Mouse (Mus musculus) embryonic facial prominence, embryonic 14.5 days (tissue): Measurements from ENCODE around the gene St6galnac4. TPM values are rescaled to one million over a fixed set of nuclear protein-coding genes. Genes with fewer than 3 reads are reported as not detected.
A peak's percentile ranks its signal among the peaks of the same experiment; 100 is the strongest.

ENCODE experiments used
- ATAC-seq: fragments of 200-750 bp; cut with Nextera tagmentation; 2 replicates; pipeline ENCODE4 v1.8.0; 2017; ENCODE audit warnings: low read depth, moderate number of reproducible peaks, moderate TSS enrichment
- DNase-seq: peaks from one replicate; pipeline ENCODE4 v3.0.0-alpha.2; 2015; ENCODE audit warnings: low spot score
- H3K27ac ChIP-seq: fragments of 300-500 bp; sonication (generic); replicated peaks from 2 replicates; pipeline ENCODE4 v1.5.1; 2014; ENCODE audit warnings: low read depth, mild to moderate bottlenecking, low read length, moderate library complexity
- H3K27me3 ChIP-seq: fragments of 300-500 bp; sonication (generic); replicated peaks from 2 replicates; pipeline ENCODE4 v1.6.1; 2014; ENCODE audit warnings: low read length; ENCODE audit not compliant: control insufficient read depth, insufficient read depth
- H3K36me3 ChIP-seq: fragments of 300-500 bp; sonication (generic); 2 replicates; pipeline ENCODE4 v1.6.1; 2014; ENCODE audit warnings: low read length, mixed read lengths; ENCODE audit not compliant: control insufficient read depth, insufficient read depth
- H3K4me1 ChIP-seq: fragments of 300-500 bp; sonication (generic); 2 replicates; pipeline ENCODE4 v1.6.1; 2014; ENCODE audit warnings: antibody characterized with exemption, low read length; ENCODE audit not compliant: control insufficient read depth, insufficient read depth
- H3K4me2 ChIP-seq: fragments of 300-500 bp; sonication (generic); 2 replicates; pipeline ENCODE4 v1.6.1; 2014; ENCODE audit warnings: low read depth, mild to moderate bottlenecking, low read length, moderate library complexity, mixed read lengths
- H3K4me3 ChIP-seq: fragments of 300-500 bp; sonication (generic); 2 replicates; pipeline ENCODE4 v1.5.1; 2014; ENCODE audit warnings: low read depth, mild to moderate bottlenecking, low read length
- H3K9ac ChIP-seq: fragments of 300-500 bp; sonication (generic); 2 replicates; pipeline ENCODE4 v1.6.1; 2014; ENCODE audit warnings: low read depth, mild to moderate bottlenecking, low read length, moderate library complexity, mixed read lengths
- H3K9me3 ChIP-seq: fragments of 300-500 bp; sonication (generic); 2 replicates; pipeline ENCODE4 v1.6.1; 2016; ENCODE audit warnings: low read length; ENCODE audit not compliant: control insufficient read depth
- WGBS: fragments of 180-500 bp; shearing (Covaris S2); extraction: QIAGEN DNeasy Blood & Tissue Kit; methylation state at CpG from one replicate; pipeline ENCODE4 v1.1.7; 2014; 5-methylcytosine and 5-hydroxymethylcytosine counted together
- polyA plus RNA-seq: library from polyadenylated mRNA; unstranded; fragments of >200 nt; fragmentation: Nextera tagmentation; extraction: Ambion mirVana; gene quantifications from 2 replicates; pipeline ENCODE4 v1.2.1, GENCODE M21; 2014

Gene St6galnac4
- polyA plus RNA-seq, 1 experiment from 2014 or later: 41.0 TPM

DNA sequence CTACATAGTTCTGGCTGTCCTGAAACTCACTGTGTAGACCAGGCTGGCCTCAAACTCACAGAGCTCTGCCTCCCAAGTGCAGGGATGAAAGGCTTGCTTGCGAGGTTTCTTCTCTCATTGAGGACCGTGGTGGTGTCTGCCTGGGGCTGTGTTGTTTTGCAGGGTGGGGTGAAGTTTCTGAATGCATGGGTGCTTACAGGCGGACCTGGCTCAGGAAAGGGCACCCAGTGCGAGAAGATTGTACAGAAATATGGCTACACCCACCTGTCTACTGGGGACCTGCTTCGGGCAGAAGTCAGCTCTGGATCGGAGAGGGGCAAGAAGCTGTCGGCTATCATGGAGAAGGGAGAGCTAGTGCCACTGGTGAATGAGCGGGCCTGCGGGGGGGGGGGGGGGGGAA is 43.1 kb downstream of the St6galnac4 start:
- Histone ChIP-seq H3K9ac (no peak overlapping the region), H3K27me3 (no peaks in the 10 kb centered on the region), H3K4me3 (no peak overlapping the region), H3K4me2 (no peak overlapping the region), H3K4me1 (peaks cover 16% of the 10 kb centered on the region), H3K36me3 (no peaks in the 10 kb centered on the region), H3K27ac (no peak overlapping the region), H3K9me3 (no peaks in the 10 kb centered on the region)
- WGBS: 89% methylated on average over 7 of the region's 9 CpGs
- ATAC-seq (no peak), DNase-seq (no peak)

DNA sequence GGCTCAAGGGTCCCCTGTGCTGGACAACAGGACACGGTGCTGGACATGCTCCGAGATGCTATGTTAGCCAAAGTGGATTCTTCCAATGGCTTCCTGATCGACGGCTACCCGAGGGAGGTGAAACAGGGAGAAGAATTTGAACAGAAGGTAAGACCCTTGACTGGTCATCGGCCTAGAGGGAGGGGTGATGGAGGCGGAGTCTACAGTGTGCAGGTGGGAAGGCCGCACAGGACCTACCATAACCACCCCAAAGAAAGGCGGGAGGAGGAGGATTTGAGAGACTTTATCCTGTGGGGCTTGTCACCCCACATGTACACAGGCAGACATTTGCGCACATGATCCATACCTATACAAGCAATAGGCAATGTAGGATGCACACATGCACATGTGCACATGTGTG is 44.2 kb downstream of the St6galnac4 start:
- Histone ChIP-seq H3K9me3 (no peaks in the 10 kb centered on the region), H3K4me1 (peaks cover 8% of the 10 kb centered on the region), H3K27ac (no peak overlapping the region), H3K9ac (no peak overlapping the region), H3K4me3 (no peak overlapping the region), H3K27me3 (no peaks in the 10 kb centered on the region), H3K4me2 (no peak overlapping the region), H3K36me3 (no peaks in the 10 kb centered on the region)
- ATAC-seq (no peak), DNase-seq (no peak)
- 80% methylated on average over 10 of the region's 10 CpGs for WGBS

DNA sequence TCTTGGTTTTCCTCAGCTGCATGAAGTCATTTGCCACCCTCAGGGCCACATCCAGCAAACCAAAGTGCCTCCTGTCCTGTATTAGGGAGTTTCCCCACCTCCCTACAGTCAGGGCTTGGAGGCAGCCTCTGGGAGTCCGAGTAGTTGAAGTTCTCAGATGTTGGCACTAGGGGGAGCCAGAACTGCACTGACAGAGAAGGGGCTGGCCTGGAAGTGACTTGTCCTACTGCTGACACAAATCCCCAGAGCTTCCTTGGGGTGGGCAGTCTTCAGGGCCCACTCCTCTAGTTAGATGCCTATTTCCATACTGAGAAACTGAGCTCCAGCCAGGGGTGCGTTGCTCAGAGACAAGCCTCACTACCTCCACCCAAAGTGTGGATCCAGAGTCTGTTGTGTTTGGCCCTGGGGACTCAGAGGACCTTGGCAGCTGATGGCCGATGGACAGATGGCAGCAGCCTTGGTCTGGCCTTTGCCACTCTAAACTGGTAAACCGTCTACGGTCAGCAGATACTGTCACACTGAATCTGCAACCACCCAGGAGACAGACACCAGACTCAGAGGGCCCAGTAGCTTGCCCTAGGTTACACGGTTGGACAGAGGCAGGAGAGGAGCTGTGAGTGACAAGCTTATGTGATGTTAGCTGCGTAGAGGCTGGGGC is 45.0 kb downstream of the St6galnac4 start:
- Histone ChIP-seq H3K27me3 (no peaks in the 10 kb centered on the region), H3K36me3 (no peaks in the 10 kb centered on the region), H3K4me3 (no peak overlapping the region), H3K4me1 (peaks cover 6% of the 10 kb centered on the region), H3K9ac (peak overlapping the region; percentile 25; the same call in 1 of the 2 replicates), H3K27ac (no peak overlapping the region), H3K4me2 (no peak overlapping the region), H3K9me3 (no peaks in the 10 kb centered on the region)
- peak; percentile 39; the same call in 1 of the 2 replicates for ATAC-seq
- DNase-seq: peak; percentile 84
- 45% methylated on average over 7 of the region's 7 CpGs for WGBS

DNA sequence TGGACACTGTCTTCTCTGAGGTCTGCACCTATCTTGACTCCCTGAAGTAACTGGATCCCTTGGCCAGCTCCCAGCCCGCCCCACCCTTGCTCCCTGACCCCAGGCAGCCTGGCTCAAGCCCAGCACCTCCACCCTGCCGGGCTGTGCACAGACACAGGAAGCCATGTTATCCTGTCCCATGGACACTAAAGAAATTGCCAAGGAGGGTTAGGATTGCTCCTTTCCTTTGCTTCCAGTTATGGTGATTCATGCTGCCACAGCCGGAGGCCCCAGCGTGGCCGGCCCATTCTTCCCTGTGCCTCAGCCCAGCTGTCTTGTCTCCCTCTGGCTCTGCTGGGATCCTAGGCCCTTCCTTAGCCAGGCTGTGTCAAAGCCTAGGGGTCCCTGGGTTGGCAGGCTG is 46.8 kb downstream of the St6galnac4 start:
- Histone ChIP-seq H3K4me1 (peaks cover 9% of the 10 kb centered on the region), H3K36me3 (no peaks in the 10 kb centered on the region), H3K9me3 (no peaks in the 10 kb centered on the region), H3K9ac (0 out of 2 replicates have a peak overlapping the region, but pooled peaks have one; percentile 30), H3K27me3 (no peaks in the 10 kb centered on the region), H3K4me2 (no peak overlapping the region), H3K27ac (no peak overlapping the region), H3K4me3 (no peak overlapping the region)
- no peak for ATAC-seq
- DNase-seq: no peak
- WGBS: 50% methylated on average over 5 of the region's 5 CpGs

DNA sequence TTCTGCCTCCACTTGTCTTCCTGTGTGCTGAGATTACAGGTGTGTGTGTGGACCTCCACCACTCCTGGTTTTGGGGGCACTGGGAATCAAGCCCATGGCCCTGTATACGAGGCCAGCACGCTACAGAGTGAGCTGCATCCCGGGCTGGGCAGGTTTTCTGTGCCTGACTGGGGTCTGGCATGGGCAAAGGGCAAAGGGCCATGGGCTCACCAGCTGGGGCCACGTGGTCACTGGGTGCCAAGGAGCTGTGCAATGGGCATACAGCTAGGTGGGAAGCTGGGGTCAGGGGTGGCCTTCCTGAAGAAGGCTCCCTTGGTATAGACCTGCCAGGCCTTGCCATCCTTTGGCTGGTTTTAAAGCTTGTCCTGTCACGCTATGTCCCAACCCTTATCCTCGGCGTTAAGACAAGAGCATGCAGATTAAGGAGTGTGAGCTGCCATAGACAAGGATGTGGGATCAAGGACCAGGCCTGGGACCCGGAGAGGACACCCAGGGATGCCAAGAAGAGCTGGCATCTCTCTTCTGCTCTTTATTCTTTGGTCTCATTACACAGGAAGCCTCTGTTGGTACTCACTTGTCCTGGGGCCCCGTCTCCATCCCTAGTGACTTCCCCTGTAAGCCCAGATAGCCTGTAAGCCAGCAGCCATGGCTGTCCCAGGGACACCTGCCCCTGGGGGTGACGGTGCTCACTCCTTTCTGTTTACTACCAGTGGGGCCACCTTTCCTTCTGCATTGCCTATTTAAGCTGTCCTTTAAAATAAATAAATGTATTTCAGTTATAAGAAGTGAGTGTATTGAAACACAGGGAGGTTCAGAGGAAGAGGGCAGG is 47.6 kb downstream of the St6galnac4 start:
- Histone ChIP-seq H3K27ac (no peak overlapping the region), H3K4me3 (no peak overlapping the region), H3K27me3 (no peaks in the 10 kb centered on the region), H3K36me3 (no peaks in the 10 kb centered on the region), H3K9me3 (no peaks in the 10 kb centered on the region), H3K4me2 (no peak overlapping the region), H3K4me1 (peaks cover 5% of the 10 kb centered on the region), H3K9ac (no peak overlapping the region)
- no peak for DNase-seq
- 84% methylated on average over 10 of the region's 10 CpGs for WGBS
- ATAC-seq: no peak

DNA sequence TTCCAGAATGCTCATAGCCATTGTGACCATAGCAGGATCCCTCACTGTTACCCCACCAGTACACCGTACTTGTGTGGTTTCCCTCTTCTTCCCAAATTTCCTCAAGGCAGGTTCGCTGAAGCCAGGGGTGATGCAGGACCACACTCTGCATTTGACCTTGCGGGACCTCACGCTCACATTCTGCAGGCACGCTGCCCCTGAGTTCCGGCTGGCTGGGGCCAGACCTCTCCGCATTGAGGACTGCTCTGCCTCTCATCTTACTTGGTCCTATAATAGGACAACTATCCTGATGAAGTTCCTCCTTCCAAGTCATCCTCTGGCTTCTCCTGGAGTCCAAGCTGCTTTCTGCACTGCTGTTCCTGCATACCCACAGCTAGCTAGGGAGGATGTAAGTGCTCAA is 49.7 kb downstream of the St6galnac4 start:
- H3K9me3 ChIP-seq: no peaks in the 10 kb centered on the region
- no peaks in the 10 kb centered on the region for H3K36me3 ChIP-seq
- no peak for ATAC-seq
- H3K4me1 ChIP-seq: peaks cover 5% of the 10 kb centered on the region
- no peak overlapping the region for H3K4me2 ChIP-seq
- no peak overlapping the region for H3K9ac ChIP-seq
- DNase-seq: no peak
- H3K27ac ChIP-seq: no peak overlapping the region
- H3K27me3 ChIP-seq: no peaks in the 10 kb centered on the region
- 69% methylated on average over 7 of the region's 7 CpGs for WGBS
- no peak overlapping the region for H3K4me3 ChIP-seq

DNA sequence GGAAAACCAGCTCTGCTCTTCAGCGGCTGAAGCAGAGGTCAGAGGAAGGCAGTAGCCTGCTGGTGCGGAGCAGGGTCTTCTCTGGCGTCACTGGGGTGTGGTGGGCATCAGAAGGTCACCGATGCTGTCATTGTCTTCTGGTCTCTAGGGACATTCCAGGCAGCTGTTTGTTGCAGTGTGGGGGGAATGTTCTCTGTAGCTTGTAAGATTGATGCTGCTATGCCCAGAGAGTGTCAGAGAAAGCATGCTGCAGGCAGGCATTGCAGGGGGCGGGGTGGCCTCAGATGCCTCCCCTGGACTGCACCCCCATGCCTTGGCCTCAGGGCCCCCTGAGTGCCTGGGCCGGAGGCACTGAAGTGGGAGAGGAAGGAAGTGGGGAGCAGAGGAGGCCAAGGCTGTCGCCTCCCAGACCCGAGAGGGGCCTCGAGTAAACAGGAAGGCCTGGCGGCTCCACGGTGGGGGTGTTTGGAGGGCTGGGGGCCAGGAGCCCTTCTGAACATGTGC is 50.9 kb downstream of the St6galnac4 start:
- H3K27ac ChIP-seq: no peak overlapping the region
- whole genome bisulfite sequencing: 29% methylated on average over 11 of the region's 11 CpGs
- no peaks in the 10 kb centered on the region for H3K9me3 ChIP-seq
- no peak overlapping the region for H3K4me2 ChIP-seq
- no peaks in the 10 kb centered on the region for H3K27me3 ChIP-seq
- DNase-seq (peak; percentile 62), ATAC-seq (peak; percentile 47; the same call in 1 of the 2 replicates)
- H3K9ac ChIP-seq: no peak overlapping the region
- no peak overlapping the region for H3K4me3 ChIP-seq
- no peaks in the 10 kb centered on the region for H3K36me3 ChIP-seq
- peaks cover 5% of the 10 kb centered on the region for H3K4me1 ChIP-seq

DNA sequence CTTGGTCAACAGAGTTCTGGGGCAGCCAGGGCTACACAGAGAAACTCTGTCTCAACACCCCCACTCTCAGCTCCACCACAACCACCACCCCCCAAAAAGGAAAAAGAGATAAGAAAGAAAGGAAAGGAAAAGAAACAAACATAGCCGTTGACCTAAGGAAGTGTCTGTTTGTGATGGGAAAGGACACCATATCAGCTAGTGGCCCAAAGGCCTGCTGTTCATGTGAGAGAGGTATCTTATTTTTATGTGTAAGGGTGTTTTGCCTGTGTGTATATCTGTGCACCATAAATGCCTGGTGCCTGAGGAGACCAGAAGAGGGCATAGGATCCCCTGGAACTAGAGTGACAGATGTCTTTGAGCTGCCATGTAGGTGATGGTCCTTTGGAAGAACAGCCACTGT is 52.7 kb downstream of the St6galnac4 start:
- DNase-seq (no peak), ATAC-seq (no peak)
- Histone ChIP-seq H3K36me3 (no peaks in the 10 kb centered on the region), H3K27ac (no peak overlapping the region), H3K4me1 (peaks cover 5% of the 10 kb centered on the region), H3K9me3 (no peaks in the 10 kb centered on the region), H3K9ac (no peak overlapping the region), H3K4me3 (no peak overlapping the region), H3K4me2 (no peak overlapping the region), H3K27me3 (no peaks in the 10 kb centered on the region)
- 85% methylated on average over 1 of the region's 1 CpGs for WGBS
